Mouse (Mus musculus) lung, embryonic 15.5 days (tissue): ENCODE data around the gene Cstad. TPM values are rescaled to one million over a fixed set of nuclear protein-coding genes. Genes with fewer than 3 reads are reported as not detected.
A peak's percentile ranks its signal among the peaks of the same experiment; 100 is the strongest.

ENCODE experiments used
- ATAC-seq: fragments of 200-750 bp; cut with Nextera tagmentation; 2 replicates; pipeline ENCODE4 v1.8.0; 2017; ENCODE audit warnings: moderate number of reproducible peaks, borderline replicate concordance; ENCODE audit not compliant: low FRiP score, low TSS enrichment; ENCODE audit errors: extremely low read depth
- H3K27ac ChIP-seq: fragments of 300-500 bp; sonication (generic); 2 replicates; pipeline ENCODE4 v1.5.1; 2015; ENCODE audit warnings: moderate library complexity, mild to moderate bottlenecking, inconsistent platforms
- H3K27me3 ChIP-seq: fragments of 300-500 bp; sonication (generic); 2 replicates; pipeline ENCODE4 v1.6.1; 2015; ENCODE audit warnings: inconsistent platforms
- H3K36me3 ChIP-seq: fragments of 300-500 bp; sonication (generic); 2 replicates; pipeline ENCODE4 v1.6.1; 2015; ENCODE audit warnings: inconsistent platforms
- H3K4me1 ChIP-seq: fragments of 300-500 bp; sonication (generic); 2 replicates; pipeline ENCODE4 v1.6.1; 2015; ENCODE audit warnings: inconsistent platforms
- H3K4me2 ChIP-seq: fragments of 300-500 bp; sonication (generic); 2 replicates; pipeline ENCODE4 v1.6.1; 2015; ENCODE audit warnings: inconsistent platforms, mild to moderate bottlenecking, moderate library complexity
- H3K4me3 ChIP-seq: fragments of 300-500 bp; sonication (generic); 2 replicates; pipeline ENCODE4 v1.5.1; 2015; ENCODE audit warnings: mild to moderate bottlenecking, inconsistent platforms
- H3K9ac ChIP-seq: fragments of 300-500 bp; sonication (generic); 2 replicates; pipeline ENCODE4 v1.6.1; 2015; ENCODE audit warnings: inconsistent platforms
- H3K9me3 ChIP-seq: fragments of 300-500 bp; sonication (generic); 2 replicates; pipeline ENCODE4 v1.6.1; 2016; ENCODE audit warnings: inconsistent platforms
- WGBS: fragments of 180-500 bp; shearing (Covaris S2); methylation state at CpG from one replicate; pipeline ENCODE4 v1.1.7; 2015; 5-methylcytosine and 5-hydroxymethylcytosine counted together
- polyA plus RNA-seq: library from polyadenylated mRNA; unstranded; fragments of >200 nt; fragmentation: Nextera tagmentation; extraction: Ambion mirVana; gene quantifications from 2 replicates; pipeline ENCODE4 v1.2.1, GENCODE M21; 2015

Cstad gene
- polyA plus RNA-seq, 1 experiment from 2014 or later: 1.0 TPM

GRCm38 (mm10) chr2:30637991-30638390 is 43.2 kb downstream of the Cstad start:
- no peak overlapping the region for H3K27ac ChIP-seq

GRCm38 (mm10) chr2:30640021-30640481 is 45.2 kb downstream of the Cstad start:
- H3K9me3 ChIP-seq: no peaks in the 10 kb centered on the region
- no peak overlapping the region for H3K4me3 ChIP-seq
- H3K27me3 ChIP-seq: no peaks in the 10 kb centered on the region
- H3K9ac ChIP-seq: no peak overlapping the region
- peaks cover 54% of the 10 kb centered on the region for H3K4me1 ChIP-seq
- peak overlapping the region; percentile 25 for H3K4me2 ChIP-seq
- WGBS: 5% methylated on average over 11 of the region's 11 CpGs
- no peaks in the 10 kb centered on the region for H3K36me3 ChIP-seq
- ATAC-seq: no peak
- peak overlapping the region; percentile 82 for H3K27ac ChIP-seq

More at GRCm38 (mm10) chr2:30637991-30638390, 43.2 kb downstream of the Cstad start:
- ATAC-seq: no peak
- Histone ChIP-seq H3K4me2 (no peak overlapping the region), H3K9me3 (no peaks in the 10 kb centered on the region), H3K36me3 (no peaks in the 10 kb centered on the region), H3K4me1 (peaks cover 48% of the 10 kb centered on the region), H3K27me3 (no peaks in the 10 kb centered on the region), H3K9ac (no peak overlapping the region), H3K4me3 (no peak overlapping the region)
- 82% methylated on average over 6 of the region's 6 CpGs for WGBS

- no peak for ATAC-seq
- no peaks in the 10 kb centered on the region for H3K36me3 ChIP-seq
- no peaks in the 10 kb centered on the region for H3K9me3 ChIP-seq
- H3K4me3 ChIP-seq: no peak overlapping the region
- no peak overlapping the region for H3K9ac ChIP-seq
- H3K27me3 ChIP-seq: no peaks in the 10 kb centered on the region
- 10% methylated on average over 5 of the region's 5 CpGs for WGBS
- H3K27ac ChIP-seq: no peak overlapping the region
- no peak overlapping the region for H3K4me2 ChIP-seq
- peaks cover 60% of the 10 kb centered on the region for H3K4me1 ChIP-seq
Observed at GRCm38 (mm10) chr2:30642810-30643209, 48.0 kb downstream of the Cstad start.

GRCm38 (mm10) chr2:30643422-30643821 is 48.6 kb downstream of the Cstad start:
- WGBS: 73% methylated on average over 7 of the region's 7 CpGs
- no peak for ATAC-seq
- Histone ChIP-seq H3K27me3 (no peaks in the 10 kb centered on the region), H3K9me3 (no peaks in the 10 kb centered on the region), H3K36me3 (no peaks in the 10 kb centered on the region), H3K9ac (no peak overlapping the region), H3K4me3 (no peak overlapping the region), H3K27ac (no peak overlapping the region), H3K4me2 (no peak overlapping the region), H3K4me1 (peaks cover 62% of the 10 kb centered on the region)

DNA sequence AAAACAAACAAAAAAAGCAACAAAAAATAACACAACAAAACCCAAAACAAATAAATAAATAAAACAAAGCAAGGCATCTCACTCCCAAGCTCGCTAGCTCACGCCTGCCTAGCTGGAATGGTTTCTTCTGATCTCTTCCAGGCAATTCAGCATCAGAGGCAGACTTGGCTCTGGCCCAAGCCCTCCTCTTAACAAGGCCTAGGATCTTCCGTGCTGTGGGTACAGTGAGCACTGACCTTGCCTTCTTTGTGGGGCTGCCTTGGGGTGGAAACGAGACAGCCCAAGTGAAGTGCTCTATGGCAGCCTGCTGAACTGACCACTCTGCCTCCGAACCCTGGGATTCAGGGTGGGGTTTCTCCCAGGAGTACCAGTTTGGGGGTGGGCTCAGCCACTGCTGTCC is 52.0 kb downstream of the Cstad start:
- WGBS: 15% methylated on average over 5 of the region's 5 CpGs
- no peaks in the 10 kb centered on the region for H3K36me3 ChIP-seq
- H3K4me1 ChIP-seq: peaks cover 51% of the 10 kb centered on the region
- H3K27me3 ChIP-seq: no peaks in the 10 kb centered on the region
- peak overlapping the region; percentile 20; the same call in 1 of the 2 replicates for H3K9ac ChIP-seq
- H3K4me3 ChIP-seq: no peak overlapping the region
- peak overlapping the region; percentile 82 for H3K27ac ChIP-seq
- H3K9me3 ChIP-seq: no peaks in the 10 kb centered on the region
- 0 out of 2 replicates have a peak overlapping the region, but pooled peaks have one; percentile 18 for H3K4me2 ChIP-seq
- ATAC-seq: peak; percentile 51; the same call in 1 of the 2 replicates

GRCm38 (mm10) chr2:30647303-30647881 is 52.6 kb downstream of the Cstad start:
- Histone ChIP-seq H3K4me2 (0 out of 2 replicates have a peak overlapping the region, but pooled peaks have one; percentile 18), H3K4me3 (no peak overlapping the region), H3K9ac (peak overlapping the region; percentile 20; the same call in 1 of the 2 replicates), H3K27me3 (no peaks in the 10 kb centered on the region), H3K27ac (peak overlapping the region; percentile 82), H3K9me3 (no peaks in the 10 kb centered on the region), H3K4me1 (peaks cover 51% of the 10 kb centered on the region), H3K36me3 (no peaks in the 10 kb centered on the region)
- ATAC-seq: peak; percentile 77; the same call in 1 of the 2 replicates
- 13% methylated on average over 11 of the region's 11 CpGs for WGBS

DNA sequence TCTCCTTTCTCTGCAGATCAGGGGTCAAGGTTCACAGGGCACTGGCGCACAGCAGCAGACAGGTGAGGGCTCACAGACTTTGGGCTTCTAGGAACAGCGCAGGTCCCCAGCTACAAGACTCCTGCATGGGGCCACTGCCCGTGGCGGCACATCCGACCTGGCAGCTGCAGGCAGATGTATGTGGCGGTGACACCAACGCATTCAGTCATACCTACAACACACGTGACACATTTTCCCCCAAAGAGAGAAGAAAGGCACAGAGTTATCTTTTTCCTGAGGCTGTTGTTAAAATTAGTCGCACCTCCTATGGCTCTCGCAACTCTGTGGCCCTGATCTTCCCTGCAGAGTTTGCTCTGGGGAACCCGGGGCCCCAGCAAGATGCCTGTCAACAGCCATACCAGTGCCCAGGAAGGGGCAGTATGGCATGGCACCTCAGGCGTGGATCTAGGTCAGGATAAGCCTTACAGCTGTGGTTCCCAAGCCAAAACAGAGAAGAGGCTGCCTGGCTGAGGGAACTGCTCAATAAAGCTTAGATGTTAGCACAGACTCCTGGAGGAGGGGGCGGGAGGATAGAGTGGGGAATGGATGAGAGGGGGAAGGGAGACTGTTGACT is 53.1 kb downstream of the Cstad start:
- no peak overlapping the region for H3K9ac ChIP-seq

DNA sequence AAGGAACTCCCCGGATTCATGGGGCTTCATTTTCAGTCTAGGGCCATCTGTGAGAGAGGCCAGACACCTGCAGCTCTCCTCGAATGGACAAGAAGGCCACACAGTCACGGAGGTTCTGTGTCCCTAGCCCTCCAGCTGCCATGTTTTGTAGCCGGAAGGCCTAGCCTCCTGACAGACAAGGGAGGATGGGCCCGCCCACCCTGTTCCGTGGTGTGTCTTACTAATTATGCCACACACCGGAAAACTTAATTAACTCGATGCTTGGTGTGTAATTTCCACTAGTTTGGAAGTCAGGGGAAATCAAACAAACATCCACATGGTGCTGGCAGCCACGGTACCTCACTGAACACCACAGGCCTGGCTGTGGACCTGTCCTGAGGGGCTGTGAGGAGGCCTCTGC is 55.4 kb downstream of the Cstad start:
- no peaks in the 10 kb centered on the region for H3K27me3 ChIP-seq
- no peak overlapping the region for H3K4me2 ChIP-seq
- 68% methylated on average over 9 of the region's 9 CpGs for WGBS
- no peaks in the 10 kb centered on the region for H3K36me3 ChIP-seq
- no peak for ATAC-seq
- peaks cover 50% of the 10 kb centered on the region for H3K4me1 ChIP-seq
- H3K4me3 ChIP-seq: no peak overlapping the region
- no peak overlapping the region for H3K27ac ChIP-seq
- H3K9ac ChIP-seq: no peak overlapping the region
- no peaks in the 10 kb centered on the region for H3K9me3 ChIP-seq

More for the DNA sequence above, 53.1 kb downstream of the Cstad start:
- H3K9me3 ChIP-seq: no peaks in the 10 kb centered on the region
- no peak for ATAC-seq
- H3K36me3 ChIP-seq: no peaks in the 10 kb centered on the region
- H3K4me2 ChIP-seq: no peak overlapping the region
- H3K27me3 ChIP-seq: no peaks in the 10 kb centered on the region
- H3K4me1 ChIP-seq: peaks cover 51% of the 10 kb centered on the region
- H3K27ac ChIP-seq: 0 out of 2 replicates have a peak overlapping the region, but pooled peaks have one; percentile 42
- 28% methylated on average over 13 of the region's 13 CpGs for WGBS
- H3K4me3 ChIP-seq: no peak overlapping the region

DNA sequence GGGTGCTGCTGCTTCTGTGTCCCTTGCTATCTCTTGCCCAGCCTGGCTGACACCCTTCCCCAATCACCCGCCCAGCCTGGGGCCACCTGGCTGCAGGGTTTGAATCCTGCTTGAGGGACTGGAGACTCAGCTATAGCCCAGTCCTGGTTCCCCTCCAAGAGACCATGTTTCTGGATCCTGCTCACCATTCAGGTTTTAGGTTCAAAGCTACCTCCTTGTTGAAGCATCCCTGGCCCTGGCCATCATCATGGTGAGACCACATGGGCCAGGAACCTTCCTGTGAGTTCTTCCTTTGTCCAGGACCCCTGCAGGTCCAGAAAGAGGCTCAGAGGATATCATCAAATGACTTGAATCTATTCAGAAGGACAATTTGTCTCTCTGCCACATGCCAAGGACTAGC is 57.0 kb downstream of the Cstad start:
- no peak overlapping the region for H3K4me2 ChIP-seq
- H3K9me3 ChIP-seq: no peaks in the 10 kb centered on the region
- H3K27me3 ChIP-seq: no peaks in the 10 kb centered on the region
- peak overlapping the region; percentile 97 for H3K27ac ChIP-seq
- H3K4me3 ChIP-seq: no peak overlapping the region
- H3K4me1 ChIP-seq: peaks cover 48% of the 10 kb centered on the region
- no peaks in the 10 kb centered on the region for H3K36me3 ChIP-seq
- WGBS: 73% methylated on average over 1 of the region's 1 CpGs
- H3K9ac ChIP-seq: no peak overlapping the region
- no peak for ATAC-seq

- H3K4me3 ChIP-seq: no peak overlapping the region
- H3K27ac ChIP-seq: peak overlapping the region; percentile 97
- peak overlapping the region; percentile 18; the same call in 1 of the 2 replicates for H3K4me2 ChIP-seq
- ATAC-seq: peak; percentile 82
- H3K4me1 ChIP-seq: peaks cover 48% of the 10 kb centered on the region
- H3K36me3 ChIP-seq: no peaks in the 10 kb centered on the region
- WGBS: 8% methylated on average over 13 of the region's 13 CpGs
- no peaks in the 10 kb centered on the region for H3K27me3 ChIP-seq
- H3K9ac ChIP-seq: peak overlapping the region; percentile 23; the same call in 1 of the 2 replicates
- H3K9me3 ChIP-seq: no peaks in the 10 kb centered on the region
Observed at GRCm38 (mm10) chr2:30652581-30653037, 57.8 kb downstream of the Cstad start.

- ATAC-seq: no peak
- H3K4me2 ChIP-seq: peak overlapping the region; percentile 18; the same call in 1 of the 2 replicates
- 72% methylated on average over 4 of the region's 4 CpGs for WGBS
- peak overlapping the region; percentile 23; the same call in 1 of the 2 replicates for H3K9ac ChIP-seq
- H3K27me3 ChIP-seq: no peaks in the 10 kb centered on the region
- H3K36me3 ChIP-seq: no peaks in the 10 kb centered on the region
- peak overlapping the region; percentile 97 for H3K27ac ChIP-seq
- no peaks in the 10 kb centered on the region for H3K9me3 ChIP-seq
- no peak overlapping the region for H3K4me3 ChIP-seq
- H3K4me1 ChIP-seq: peaks cover 48% of the 10 kb centered on the region
Observed at GRCm38 (mm10) chr2:30653046-30653445, 58.2 kb downstream of the Cstad start.

- Histone ChIP-seq H3K4me3 (no peak overlapping the region), H3K36me3 (no peaks in the 10 kb centered on the region), H3K9ac (no peak overlapping the region), H3K27me3 (no peaks in the 10 kb centered on the region), H3K9me3 (no peaks in the 10 kb centered on the region), H3K4me2 (no peak overlapping the region), H3K27ac (no peak overlapping the region), H3K4me1 (peaks cover 53% of the 10 kb centered on the region)
- no peak for ATAC-seq
- 90% methylated on average over 9 of the region's 9 CpGs for WGBS
Observed at GRCm38 (mm10) chr2:30654158-30654557, 59.3 kb downstream of the Cstad start.
